Mouse (Mus musculus) lung, adult 2 months (tissue): ENCODE measurements around the gene Ankrd28. TPM values are rescaled to one million over a fixed set of nuclear protein-coding genes. Genes with fewer than 3 reads are reported as not detected.
"Not testable (repeated sequence)": the region's sequence is repeated elsewhere in the genome, so short reads cannot be mapped to it uniquely, and the experiment has no call there.

Source experiments
- DNase-seq: peaks from one replicate; pipeline ENCODE4 v3.0.0; 2022
- H3K4me1 ChIP-seq: fragments of 200-500 bp; 2 replicates; pipeline ENCODE4 v1.6.1; 2011; ENCODE audit warnings: low read length; ENCODE audit not compliant: control insufficient read depth, insufficient read depth
- H3K4me3 ChIP-seq: fragments of 200-500 bp; replicated peaks from 2 replicates; pipeline ENCODE3; 2011; ENCODE audit warnings: low read depth, mild to moderate bottlenecking, control low read depth, low read length; ENCODE audit errors: extremely low read depth
- CTCF ChIP-seq: fragments of 200-500 bp; IDR thresholded peaks from 2 replicates; pipeline ENCODE4 v1.5.1; 2011; ENCODE audit warnings: mild to moderate bottlenecking, low read length, control low read depth; ENCODE audit not compliant: insufficient read depth
- POLR2A ChIP-seq: fragments of 200-500 bp; IDR thresholded peaks from 2 replicates; pipeline ENCODE4 v1.6.1; 2011; ENCODE audit warnings: low read depth, mild to moderate bottlenecking, control low read depth, low read length, borderline replicate concordance; ENCODE audit errors: extremely low read depth
- WGBS: fragments of 180-500 bp; shearing (Covaris S2); methylation state at CpG from one replicate; pipeline ENCODE4 v1.1.7; 2018; 5-methylcytosine and 5-hydroxymethylcytosine counted together
- polyA plus RNA-seq: library from polyadenylated mRNA; depleted of rRNA; stranded (reverse); fragments of >200 nt; gene quantifications from 2 replicates; pipeline ENCODE4 v1.2.3, GENCODE M21; 2012

The Ankrd28 gene
- polyA plus RNA-seq, 1 experiment = 7.2 TPM

- TF ChIP-seq CTCF (no peak), POLR2A (no peak)
- no peak overlapping the region for H3K4me3 ChIP-seq
- no peaks in the 10 kb centered on the region; the same call in 1 of the 2 replicates for H3K4me1 ChIP-seq
- 88% methylated on average over 4 of the region's 4 CpGs for WGBS
- DNase-seq = no peak
Observed at GRCm38 (mm10) chr14:31773518-31773917, 56.9 kb downstream of the Ankrd28 start.

GRCm38 (mm10) chr14:31772251-31772650, 58.2 kb downstream of the Ankrd28 start:
- no peak for DNase-seq

DNA sequence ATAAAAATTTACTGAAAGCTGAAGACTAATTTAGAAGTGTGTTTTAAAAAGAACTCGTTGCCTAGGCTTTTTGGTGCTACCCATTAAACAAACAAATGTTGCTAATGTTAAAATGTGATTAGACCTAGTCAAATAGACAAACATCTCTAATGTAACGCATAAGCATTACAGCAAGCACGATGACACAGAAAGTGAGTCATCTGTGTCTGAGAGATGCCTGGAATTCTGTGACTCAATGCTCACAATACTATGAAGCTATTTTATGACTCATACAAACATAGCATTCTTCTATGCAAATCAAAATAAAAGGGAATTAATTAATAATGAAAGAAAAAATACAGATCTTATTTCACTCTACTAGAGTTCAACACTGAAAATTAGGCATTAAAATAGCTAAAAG, 61.9 kb downstream of the Ankrd28 start:
- no peaks in the 10 kb centered on the region; the same call in 1 of the 2 replicates for H3K4me1 ChIP-seq
- DNase-seq = no peak
- TF ChIP-seq POLR2A (no peak), CTCF (no peak)
- H3K4me3 ChIP-seq = no peak overlapping the region
- WGBS = 42% methylated on average over 3 of the region's 3 CpGs

More at GRCm38 (mm10) chr14:31772251-31772650, 58.2 kb downstream of the Ankrd28 start:
- no peaks in the 10 kb centered on the region; the same call in 1 of the 2 replicates for H3K4me1 ChIP-seq
- TF ChIP-seq CTCF = no peak
- H3K4me3 ChIP-seq = no peak overlapping the region

DNA sequence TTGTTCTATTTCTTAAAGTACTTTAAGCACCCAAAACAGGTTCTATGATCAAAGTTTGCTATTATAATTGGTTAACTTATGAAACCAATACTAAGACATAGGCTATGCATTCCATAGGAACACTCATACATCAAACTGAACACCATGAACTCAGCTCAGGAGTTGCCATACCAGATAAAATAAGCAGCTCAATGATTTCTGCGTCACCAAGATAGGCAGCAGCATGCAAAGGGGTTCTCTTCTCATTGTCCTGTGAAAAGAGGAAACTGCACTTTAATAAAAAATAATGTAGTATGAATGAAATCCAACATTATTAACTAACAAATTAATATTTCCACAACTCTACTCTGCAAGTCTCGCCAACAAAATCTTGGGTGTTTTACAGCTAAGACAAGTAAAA, 66.4 kb downstream of the Ankrd28 start:
- 84% methylated on average over 2 of the region's 2 CpGs for WGBS
- no peak for DNase-seq
- Histone ChIP-seq H3K4me3 (no peak overlapping the region), H3K4me1 (no peaks in the 10 kb centered on the region; the same call in 1 of the 2 replicates)
- TF ChIP-seq CTCF = no peak
- no peak for TF ChIP-seq POLR2A

GRCm38 (mm10) chr14:31761727-31762126, 68.7 kb downstream of the Ankrd28 start:
- TF ChIP-seq CTCF = no peak
- TF ChIP-seq POLR2A = no peak
- no peak for DNase-seq
- 73% methylated on average over 7 of the region's 7 CpGs for WGBS
- Histone ChIP-seq H3K4me3 (no peak overlapping the region), H3K4me1 (no peaks in the 10 kb centered on the region; the same call in 1 of the 2 replicates)

- TF ChIP-seq CTCF (no peak), POLR2A (no peak)
- WGBS = 61% methylated on average over 2 of the region's 2 CpGs
- H3K4me1 ChIP-seq = no peaks in the 10 kb centered on the region; the same call in 1 of the 2 replicates
- no peak overlapping the region for H3K4me3 ChIP-seq
- DNase-seq = no peak
Observed at GRCm38 (mm10) chr14:31759195-31759594, 71.3 kb downstream of the Ankrd28 start.

GRCm38 (mm10) chr14:31758410-31758809, 72.0 kb downstream of the Ankrd28 start:
- not testable (repeated sequence) for H3K4me1 ChIP-seq, DNase-seq, H3K4me3 ChIP-seq
- 79% methylated on average over 3 of the region's 3 CpGs for WGBS

GRCm38 (mm10) chr14:31748239-31748873, 82.1 kb downstream of the Ankrd28 start:
- DNase-seq = no peak
- Histone ChIP-seq H3K4me1 (no peaks in the 10 kb centered on the region), H3K4me3 (no peak overlapping the region)
- TF ChIP-seq POLR2A (no peak), CTCF (no peak)
- WGBS = 73% methylated on average over 6 of the region's 6 CpGs

- TF ChIP-seq POLR2A (no peak), CTCF (no peak)
- no peaks in the 10 kb centered on the region for H3K4me1 ChIP-seq
- 44% methylated on average over 3 of the region's 3 CpGs for WGBS
- H3K4me3 ChIP-seq = no peak overlapping the region
- DNase-seq = no peak
Observed at GRCm38 (mm10) chr14:31742523-31742922, 87.9 kb downstream of the Ankrd28 start.

DNA sequence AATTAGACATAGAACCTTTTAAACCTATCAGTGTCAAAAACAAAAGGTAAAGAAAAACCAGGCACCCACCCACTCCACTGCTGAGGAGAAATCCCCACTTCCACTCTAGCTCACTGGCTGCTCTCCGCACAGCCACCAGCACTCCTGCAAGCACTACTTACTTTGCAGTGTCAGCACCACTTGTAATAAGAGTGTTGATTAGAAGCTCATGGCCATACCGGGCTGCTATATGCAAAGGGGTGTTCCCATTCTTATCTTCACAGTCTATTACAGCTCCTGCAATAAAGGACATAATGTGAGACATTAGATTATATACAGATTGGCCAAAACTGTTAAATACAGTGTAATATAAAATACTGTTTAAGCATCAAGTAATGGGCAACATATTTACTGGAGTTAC, 95.6 kb downstream of the Ankrd28 start:
- TF ChIP-seq CTCF = no peak
- TF ChIP-seq POLR2A = no peak
- Histone ChIP-seq H3K4me1 (no peaks in the 10 kb centered on the region), H3K4me3 (no peak overlapping the region)
- 75% methylated on average over 2 of the region's 2 CpGs for WGBS
- DNase-seq = no peak
